Mouse (Mus musculus): Measurements from ENCODE around the gene Hist1h2ai. TPM values are rescaled to one million over a fixed set of nuclear protein-coding genes. Genes with fewer than 3 reads are reported as not detected.
A peak's percentile ranks its signal among the peaks of the same experiment; 100 is the strongest.
"Not testable (repeated sequence)": the region's sequence is repeated elsewhere in the genome, so short reads cannot be mapped to it uniquely, and the experiment has no call there.

The Hist1h2ai gene
- polyA plus RNA-seq, 1 experiment from 2014 or later, result 39.6 TPM

GRCm38 (mm10) chr13:21734010-21734905 is 18.0 kb downstream of the Hist1h2ai start:
- ATAC-seq (ENCODE audit: low read depth) (peak; percentile 60), DNase-seq (peak; percentile 73)
- WGBS (ENCODE audit: insufficient replicate concordance), result 1% methylated on average over 21 of the region's 21 CpGs
- Histone ChIP-seq H3K36me3 (no peaks in the 10 kb centered on the region), H3K4me3 (replicated peaks) (peak overlapping the region; percentile 63), H3K27me3 (no peaks in the 10 kb centered on the region), H3K9ac (peak overlapping the region; percentile 81), H3K4me2 (peak overlapping the region; percentile 80), H3K27ac (peak overlapping the region; percentile 96), H3K4me1 (replicated peaks) (peaks cover 41% of the 10 kb centered on the region), H3K9me3 (replicated peaks) (no peaks in the 10 kb centered on the region)

- DNase-seq (peak; percentile 79), ATAC-seq (ENCODE audit: low read depth) (peak; percentile 90)
- peak within 1 kb of the TSS; percentile 81 for H3K9ac ChIP-seq
- peak within 1 kb of the TSS; percentile 96 for H3K27ac ChIP-seq
- H3K4me2 ChIP-seq, result peak within 1 kb of the TSS; percentile 80
- H3K4me1 ChIP-seq (replicated peaks), result peaks cover 41% of the 10 kb centered on the region
- H3K9me3 ChIP-seq (replicated peaks); H3K27me3 ChIP-seq; H3K36me3 ChIP-seq: not testable (repeated sequence)
- peak within 1 kb of the TSS; percentile 63 for H3K4me3 ChIP-seq (replicated peaks)
- WGBS (ENCODE audit: insufficient replicate concordance), result under 1% methylated on average over 42 of the region's 56 CpGs
Observed at GRCm38 (mm10) chr13:21734906-21735767, 18.9 kb downstream of the Hist1h2ai start, which contains the start of gene Hist1h4j. TSS of gene Hist1h4j (plus strand) at chr13:21735064.

- Histone ChIP-seq H3K4me3 (replicated peaks) (no peak overlapping the region), H3K4me2 (no peak overlapping the region), H3K27me3 (no peaks in the 10 kb centered on the region), H3K9ac (no peak overlapping the region), H3K9me3 (replicated peaks) (no peaks in the 10 kb centered on the region), H3K36me3 (0 out of 2 replicates have a peak, but pooled peaks cover 4% of the 10 kb centered on the region), H3K27ac (no peak overlapping the region), H3K4me1 (replicated peaks) (peaks cover 30% of the 10 kb centered on the region)
- WGBS (ENCODE audit: insufficient replicate concordance), result 44% methylated on average over 1 of the region's 1 CpGs
- ATAC-seq (ENCODE audit: low read depth), result no peak
- DNase-seq, result no peak
Observed at GRCm38 (mm10) chr13:21745006-21745405, 28.8 kb downstream of the Hist1h2ai start.

GRCm38 (mm10) chr13:21749387-21750158 is 33.4 kb downstream of the Hist1h2ai start:
- Histone ChIP-seq H3K4me3 (replicated peaks) (peak overlapping the region; percentile 69), H3K27me3 (no peaks in the 10 kb centered on the region), H3K9ac (peak overlapping the region; percentile 87), H3K4me2 (peak overlapping the region; percentile 80), H3K4me1 (replicated peaks) (peaks cover 42% of the 10 kb centered on the region), H3K27ac (peak overlapping the region; percentile 97), H3K36me3 (0 out of 2 replicates have a peak, but pooled peaks cover 4% of the 10 kb centered on the region), H3K9me3 (replicated peaks) (no peaks in the 10 kb centered on the region)
- 3% methylated on average over 5 of the region's 5 CpGs for WGBS (ENCODE audit: insufficient replicate concordance)
- ATAC-seq (ENCODE audit: low read depth), result no peak
- DNase-seq, result no peak

- H3K9me3 ChIP-seq (replicated peaks); H3K27me3 ChIP-seq; H3K36me3 ChIP-seq: not testable (repeated sequence)
- under 1% methylated on average over 49 of the region's 56 CpGs for WGBS (ENCODE audit: insufficient replicate concordance)
- Histone ChIP-seq H3K9ac (peak within 1 kb of the TSS; percentile 87), H3K4me1 (replicated peaks) (peaks cover 41% of the 10 kb centered on the region), H3K4me3 (replicated peaks) (peak within 1 kb of the TSS; percentile 69), H3K27ac (peak within 1 kb of the TSS; percentile 99), H3K4me2 (peak within 1 kb of the TSS; percentile 80)
- ATAC-seq (ENCODE audit: low read depth) (peak; percentile 63), DNase-seq (peak; percentile 88)
Observed at GRCm38 (mm10) chr13:21750159-21751017, 34.2 kb downstream of the Hist1h2ai start, which contains the start of gene Hist1h4k. TSS of gene Hist1h4k (minus strand) at chr13:21750505.

- no peak for DNase-seq
- Histone ChIP-seq H3K36me3 (0 out of 2 replicates have a peak, but pooled peaks cover 4% of the 10 kb centered on the region), H3K4me1 (replicated peaks) (peaks cover 38% of the 10 kb centered on the region), H3K9ac (peak overlapping the region; percentile 83), H3K9me3 (replicated peaks) (no peaks in the 10 kb centered on the region), H3K27ac (peak overlapping the region; percentile 99), H3K4me3 (replicated peaks) (peak overlapping the region; percentile 58), H3K4me2 (peak overlapping the region; percentile 78), H3K27me3 (no peaks in the 10 kb centered on the region)
- ATAC-seq (ENCODE audit: low read depth), result no peak
Observed at GRCm38 (mm10) chr13:21751417-21751816, 35.2 kb downstream of the Hist1h2ai start.

- WGBS (ENCODE audit: insufficient replicate concordance), result 50% methylated on average over 3 of the region's 3 CpGs
- peak overlapping the region; percentile 58 for H3K4me3 ChIP-seq (replicated peaks)
Observed at GRCm38 (mm10) chr13:21751827-21752226, 35.6 kb downstream of the Hist1h2ai start.

GRCm38 (mm10) chr13:21752356-21752755 is 36.1 kb downstream of the Hist1h2ai start:
- H3K27me3 ChIP-seq, result no peaks in the 10 kb centered on the region
- 35% methylated on average over 3 of the region's 3 CpGs for WGBS (ENCODE audit: insufficient replicate concordance)

More at GRCm38 (mm10) chr13:21751827-21752226, 35.6 kb downstream of the Hist1h2ai start:
- ATAC-seq (ENCODE audit: low read depth), result no peak
- no peaks in the 10 kb centered on the region for H3K9me3 ChIP-seq (replicated peaks)
- H3K27me3 ChIP-seq, result no peaks in the 10 kb centered on the region
- H3K9ac ChIP-seq, result peak overlapping the region; percentile 83
- 0 out of 2 replicates have a peak, but pooled peaks cover 4% of the 10 kb centered on the region for H3K36me3 ChIP-seq
- peak overlapping the region; percentile 99 for H3K27ac ChIP-seq
- peaks cover 37% of the 10 kb centered on the region for H3K4me1 ChIP-seq (replicated peaks)
- DNase-seq, result no peak
- peak overlapping the region; percentile 78 for H3K4me2 ChIP-seq

GRCm38 (mm10) chr13:21753051-21753523 is 36.9 kb downstream of the Hist1h2ai start:
- H3K4me2 ChIP-seq, result peak overlapping the region; percentile 78
- H3K36me3 ChIP-seq, result no peaks in the 10 kb centered on the region
- peak overlapping the region; percentile 83 for H3K9ac ChIP-seq
- H3K27ac ChIP-seq, result peak overlapping the region; percentile 99
- no peaks in the 10 kb centered on the region for H3K27me3 ChIP-seq
- ATAC-seq (ENCODE audit: low read depth) (no peak), DNase-seq (no peak)
- under 1% methylated on average over 10 of the region's 10 CpGs for WGBS (ENCODE audit: insufficient replicate concordance)
- peak overlapping the region; percentile 58 for H3K4me3 ChIP-seq (replicated peaks)
- H3K9me3 ChIP-seq (replicated peaks), result no peaks in the 10 kb centered on the region
- peaks cover 35% of the 10 kb centered on the region for H3K4me1 ChIP-seq (replicated peaks)

More at GRCm38 (mm10) chr13:21752356-21752755, 36.1 kb downstream of the Hist1h2ai start:
- DNase-seq (no peak), ATAC-seq (ENCODE audit: low read depth) (no peak)
- H3K9ac ChIP-seq, result peak overlapping the region; percentile 83
- peak overlapping the region; percentile 78 for H3K4me2 ChIP-seq
- H3K27ac ChIP-seq, result peak overlapping the region; percentile 99
- H3K4me3 ChIP-seq (replicated peaks), result peak overlapping the region; percentile 58
- 0 out of 2 replicates have a peak, but pooled peaks cover 3% of the 10 kb centered on the region for H3K36me3 ChIP-seq
- H3K9me3 ChIP-seq (replicated peaks), result no peaks in the 10 kb centered on the region
- H3K4me1 ChIP-seq (replicated peaks), result peaks cover 38% of the 10 kb centered on the region
